Mouse (Mus musculus): ENCODE measurements around the gene Il19. TPM values are rescaled to one million over a fixed set of nuclear protein-coding genes. Genes with fewer than 3 reads are reported as not detected.

Gene Il19
- total and polyA plus RNA-seq, 3 experiments = 0.38 TPM; not detected in 2

DNA sequence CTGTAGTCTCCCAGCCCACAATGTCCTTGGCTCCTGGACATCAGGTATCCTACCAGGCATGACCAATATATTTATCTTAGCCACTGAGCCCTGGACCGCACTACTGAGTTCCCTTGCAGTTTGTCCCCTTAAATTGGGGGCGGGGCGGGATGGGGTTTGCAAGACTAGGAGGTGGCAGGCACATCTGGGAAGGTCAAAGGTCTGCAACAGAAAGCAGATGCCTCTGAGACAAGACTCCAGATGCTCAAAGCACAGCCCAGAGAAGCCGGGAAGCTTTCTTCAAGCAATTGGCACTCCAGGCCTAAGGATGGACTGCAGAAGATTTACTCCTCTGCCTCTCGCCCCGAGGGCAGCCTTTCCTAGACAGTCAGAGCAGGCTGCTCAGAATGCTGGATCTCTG lies 3.6 kb downstream of the Il19 start:
- dilution Hi-C loops (cut with MboI; ENCODE audit: extremely low pct_ligation_motif_present, extremely low pct_unique_long_range_greater_than_20kb, low sequenced_read_pairs) = no loop called here
- in situ Hi-C loops (cut with MboI; ENCODE audit: low pct_ligation_motif_present, low pct_unique_long_range_greater_than_20kb, low sequenced_read_pairs) = no loop called here

DNA sequence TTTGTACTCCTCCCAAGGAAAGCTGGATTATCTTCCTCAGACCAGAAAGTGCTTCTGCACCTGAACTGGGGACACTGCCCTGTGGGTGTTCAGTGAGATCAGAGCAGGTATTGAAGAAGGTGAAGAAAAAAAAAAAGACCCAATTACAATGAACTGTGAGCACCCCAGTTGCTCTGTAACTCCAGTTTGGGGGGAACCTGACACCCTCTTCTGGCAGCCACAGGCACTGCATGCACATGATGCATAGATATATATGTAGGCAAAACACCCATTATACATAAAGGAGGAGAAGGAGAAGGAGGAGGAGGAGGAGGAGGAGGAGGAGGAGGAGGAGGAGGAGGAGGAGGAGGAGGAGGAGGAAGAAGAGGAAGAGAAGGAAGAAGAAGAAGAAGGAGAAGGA lies 13.4 kb downstream of the Il19 start:
- H3K9me3 ChIP-seq (replicated peaks; ENCODE audit: low read length) = no peaks in the 10 kb centered on the region
- H3K9ac ChIP-seq (ENCODE audit: insufficient read depth, low read depth) = no peak overlapping the region
- in situ Hi-C loops (cut with MboI; ENCODE audit: low pct_ligation_motif_present, low pct_unique_long_range_greater_than_20kb, low sequenced_read_pairs) (no loop called here), dilution Hi-C loops (cut with MboI; ENCODE audit: extremely low pct_ligation_motif_present, extremely low pct_unique_long_range_greater_than_20kb, low sequenced_read_pairs) (no loop called here)
- no peaks in the 10 kb centered on the region for H3K4me1 ChIP-seq (ENCODE audit: control insufficient read depth in 1 of 2, insufficient read depth in 2 of 2)
- H3K27ac ChIP-seq (ENCODE audit: insufficient read depth, low read depth) = no peak overlapping the region
- no peak overlapping the region for H3K4me3 ChIP-seq (replicated peaks in 1 of 3; ENCODE audit: low read depth in 2 of 3, low read length in 2 of 3, poor library complexity in 1 of 3)
- H3K36me3 ChIP-seq (replicated peaks in 1 of 2; ENCODE audit: control insufficient read depth in 1 of 2, insufficient read depth in 1 of 2, low read length in 1 of 2) = no peaks in the 10 kb centered on the region
- peaks cover 2% of the 10 kb centered on the region for H3K27me3 ChIP-seq (replicated peaks)
- H3K79me2 ChIP-seq (replicated peaks; ENCODE audit: control insufficient read depth, extremely low read depth, insufficient read depth, poor library complexity, severe bottlenecking) = no peaks in the 10 kb centered on the region
- TF ChIP-seq MEF2A (IDR thresholded peaks at IDR 0.05; ENCODE audit: borderline replicate concordance, low read depth, low read length) = no peak
- no peak for TF ChIP-seq USF1 (IDR thresholded peaks at IDR 0.05; ENCODE audit: low read depth, low read length)
- TF ChIP-seq CTCF (conservative IDR thresholded peaks at IDR 0.05 in 1 of 2, IDR thresholded peaks at IDR 0.05 in 1 of 2; ENCODE audit: low read depth in 2 of 2, low read length in 2 of 2) = peak in 1 of 2 experiments; percentile 63; a peak in 2 of 4 replicates
- no peak for TF ChIP-seq MYC (IDR thresholded peaks at IDR 0.05; ENCODE audit: low read depth, low read length)
- TF ChIP-seq JUN (IDR thresholded peaks at IDR 0.05; ENCODE audit: insufficient read depth, low read depth, low read length) = no peak
- peak; percentile 40 for TF ChIP-seq RAD21 (IDR thresholded peaks at IDR 0.05; ENCODE audit: low read depth, low read length)
- TF ChIP-seq SIN3A (IDR thresholded peaks at IDR 0.05; ENCODE audit: low read length) = no peak
- no peak for TF ChIP-seq TBP (conservative IDR thresholded peaks at IDR 0.05; ENCODE audit: low read depth, low read length)
- TF ChIP-seq TCF12 (IDR thresholded peaks at IDR 0.05; ENCODE audit: low read depth, low read length) = no peak
- peak; percentile 58 for TF ChIP-seq SMC3 (IDR thresholded peaks at IDR 0.05; ENCODE audit: low read depth, low read length)
- no peak for TF ChIP-seq E2F4 (IDR thresholded peaks at IDR 0.05; ENCODE audit: insufficient replicate concordance, low read depth, low read length)
- TF ChIP-seq ZMIZ1 (IDR thresholded peaks at IDR 0.05; ENCODE audit: low read depth, low read length) = no peak
- TF ChIP-seq UBTF (IDR thresholded peaks at IDR 0.05; ENCODE audit: low read depth, low read length) = no peak
- no peak for TF ChIP-seq MAZ (IDR thresholded peaks at IDR 0.05; ENCODE audit: low read depth, low read length)
- TF ChIP-seq NRF1 (IDR thresholded peaks at IDR 0.05; ENCODE audit: low read depth, low read length) = no peak
- no peak for TF ChIP-seq ZKSCAN1 (IDR thresholded peaks at IDR 0.05; ENCODE audit: borderline replicate concordance, low read depth, low read length)
- TF ChIP-seq ELF1 (IDR thresholded peaks at IDR 0.05; ENCODE audit: low read depth, low read length) = no peak
- H3K4me2 ChIP-seq (ENCODE audit: insufficient read depth, low read depth, poor library complexity, severe bottlenecking) = no peak overlapping the region
- peak; percentile 13 for DNase-seq (ENCODE audit: extremely low read depth)

More for the DNA sequence above, 3.6 kb downstream of the Il19 start:
- TF ChIP-seq MYC (IDR thresholded peaks at IDR 0.05; ENCODE audit: low read depth, low read length) (no peak), EP300 (IDR thresholded peaks at IDR 0.05; ENCODE audit: low read length) (no peak), E2F4 (IDR thresholded peaks at IDR 0.05; ENCODE audit: insufficient replicate concordance, low read depth, low read length) (no peak), NELFE (IDR thresholded peaks at IDR 0.05; ENCODE audit: low read depth, low read length) (no peak), CHD1 (IDR thresholded peaks at IDR 0.05; ENCODE audit: low read depth, low read length) (no peak), ETS1 (conservative IDR thresholded peaks at IDR 0.05; ENCODE audit: low read depth, low read length) (no peak), MAX (IDR thresholded peaks at IDR 0.05; ENCODE audit: low read length) (no peak), CTCF (conservative IDR thresholded peaks at IDR 0.05 in 1 of 2, IDR thresholded peaks at IDR 0.05 in 1 of 2; ENCODE audit: low read depth in 2 of 2, low read length in 2 of 2) (no peak), POLR2A (IDR thresholded peaks at IDR 0.05; ENCODE audit: low read depth, low read length) (no peak)
- no peak overlapping the region for H3K4me2 ChIP-seq (ENCODE audit: insufficient read depth, low read depth, poor library complexity, severe bottlenecking)
- 0 out of 4 replicates have a peak, but pooled peaks cover 0 to 2% of the 10 kb centered on the region in 2 experiments for H3K4me1 ChIP-seq (ENCODE audit: control insufficient read depth in 1 of 2, insufficient read depth in 2 of 2)
- no peaks in the 10 kb centered on the region for H3K27me3 ChIP-seq (replicated peaks)
- H3K4me3 ChIP-seq (replicated peaks in 1 of 3; ENCODE audit: low read depth in 2 of 3, low read length in 2 of 3, poor library complexity in 1 of 3) = no peak overlapping the region
- no peaks in the 10 kb centered on the region for H3K79me2 ChIP-seq (replicated peaks; ENCODE audit: control insufficient read depth, extremely low read depth, insufficient read depth, poor library complexity, severe bottlenecking)
- no peaks in the 10 kb centered on the region for H3K9me3 ChIP-seq (replicated peaks; ENCODE audit: low read length)
- no peak for DNase-seq (ENCODE audit: extremely low read depth)
- H3K27ac ChIP-seq (ENCODE audit: insufficient read depth, low read depth) = no peak overlapping the region
- no peak overlapping the region for H3K9ac ChIP-seq (ENCODE audit: insufficient read depth, low read depth)
- H3K36me3 ChIP-seq (replicated peaks in 1 of 2; ENCODE audit: control insufficient read depth in 1 of 2, insufficient read depth in 1 of 2, low read length in 1 of 2) = no peaks in the 10 kb centered on the region
